Mouse (Mus musculus) adrenal gland, adult 2 months (tissue): ENCODE data around the gene Cask. TPM values are rescaled to one million over a fixed set of nuclear protein-coding genes. Genes with fewer than 3 reads are reported as not detected.

ENCODE experiments used
- DNase-seq: peaks from one replicate; pipeline ENCODE4 v3.0.0; 2021
- microRNA-seq, 2 experiments: library from miRNA; unstranded; fragments of <30 nt; microRNA quantifications; one replicate each; pipeline ENCODE4 v1.2.0; 2021
- polyA plus RNA-seq: library from polyadenylated mRNA; depleted of rRNA; stranded (reverse); fragments of >200 nt; gene quantifications from 2 replicates; pipeline ENCODE4 v1.2.3, GENCODE M21; 2012; rRNA removed
- total RNA-seq, 2 experiments: library from RNA; stranded (reverse); gene quantifications; 2 replicates each; pipeline ENCODE4 v1.2.3; 2021

Gene Cask
- total and polyA plus RNA-seq, 3 experiments: 3.6 to 35.5 (median 29.7) TPM

DNA sequence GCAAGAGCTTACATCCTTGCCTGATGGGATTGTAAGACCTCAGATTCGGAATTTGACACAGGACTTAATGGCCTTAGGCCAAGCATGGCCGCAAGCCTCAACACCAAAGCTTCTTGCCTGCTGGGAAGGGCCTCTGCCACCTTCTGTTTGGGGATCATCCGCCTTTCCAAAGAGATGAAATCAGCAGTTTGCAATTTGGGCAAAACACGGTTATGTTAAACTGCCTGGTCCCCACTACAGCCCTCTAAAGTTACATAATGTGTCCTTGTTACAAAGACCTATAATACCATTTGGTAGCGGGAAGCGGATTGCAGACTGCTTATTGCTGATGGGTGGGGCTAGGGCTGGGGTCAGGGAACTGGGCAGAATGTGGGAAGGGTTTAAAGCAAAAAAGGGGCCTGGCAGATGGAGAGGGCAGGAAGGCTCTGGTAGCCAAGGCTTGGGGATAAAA lies 384.0 kb downstream of the Cask start:
- DNase-seq: no peak

Small RNAs within 50 kb of the gene (microRNA-seq; reads per million reads assigned to microRNA genes)
- 0 reads per million in 2 experiments for gene Gm25246

Other genes with a start within 250 kb of the Cask start
- gene Gpr34, start 219.3 kb downstream of the Cask start, total RNA-seq: 1 to 10 TPM in 1 of 2 experiments, under 1 TPM in 1; 0.86 to 1.9 TPM
- not detected in 2 replicates for gene Gpr34, start 219.3 kb downstream of the Cask start, polyA plus RNA-seq
- gene Gpr82, start 190.0 kb downstream of the Cask start, total RNA-seq: not detected
- not detected in 2 replicates for gene Gpr82, start 190.0 kb downstream of the Cask start, polyA plus RNA-seq